Mouse (Mus musculus) gastrocnemius, postnatal 25 days (tissue): ENCODE measurements at regions not wholly inside any gene's neighbourhood (a gene's known extent, or its start where the extent isn't known, plus 50 kb on each side); places are given as distances from the start of the nearest gene placed in this dataset.

ENCODE experiments used
- DNase-seq: peaks from one replicate; pipeline ENCODE4 v3.0.0; 2022

DNA sequence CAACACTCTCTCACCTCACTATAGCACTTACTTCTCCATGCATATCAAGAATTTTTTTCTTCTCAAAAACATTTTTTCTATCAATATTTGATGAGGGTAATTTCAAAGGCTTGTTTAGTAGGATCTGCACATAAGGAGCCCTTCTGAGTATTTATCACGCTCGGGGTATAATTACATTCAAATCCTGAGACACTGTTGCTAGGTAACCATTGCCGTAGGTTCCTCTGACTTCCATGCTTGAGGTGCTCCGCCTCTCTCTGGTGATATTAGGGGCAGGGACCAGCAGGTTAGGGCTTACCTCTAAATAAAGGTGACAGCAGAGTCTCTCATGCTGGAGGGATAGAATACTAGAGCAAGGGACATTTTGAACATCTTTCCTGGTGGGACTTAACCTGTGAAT is 54.4 kb upstream of the 9630041A04Rik start:
- no peak for DNase-seq

DNA sequence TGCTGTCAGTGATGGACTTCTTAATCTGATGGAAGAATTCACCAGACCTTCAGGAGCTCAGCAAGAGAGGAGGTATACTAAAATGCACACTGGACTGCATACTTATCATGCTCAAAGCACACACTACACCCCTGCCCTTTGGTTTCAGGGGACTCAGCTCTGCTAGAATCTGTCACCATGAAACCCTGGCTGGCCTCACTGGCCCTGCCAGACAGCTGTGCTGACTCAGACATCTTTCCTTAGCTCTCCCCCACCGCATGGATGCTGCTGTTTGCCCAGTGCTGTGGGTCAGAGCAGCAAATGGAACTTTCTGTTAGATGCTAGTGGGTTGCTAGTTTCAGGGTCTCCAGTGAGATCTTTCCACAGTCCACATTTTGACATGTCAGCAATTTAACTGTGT is 64.9 kb upstream of the 9630041A04Rik start:
- peak; percentile 50 for DNase-seq

DNA sequence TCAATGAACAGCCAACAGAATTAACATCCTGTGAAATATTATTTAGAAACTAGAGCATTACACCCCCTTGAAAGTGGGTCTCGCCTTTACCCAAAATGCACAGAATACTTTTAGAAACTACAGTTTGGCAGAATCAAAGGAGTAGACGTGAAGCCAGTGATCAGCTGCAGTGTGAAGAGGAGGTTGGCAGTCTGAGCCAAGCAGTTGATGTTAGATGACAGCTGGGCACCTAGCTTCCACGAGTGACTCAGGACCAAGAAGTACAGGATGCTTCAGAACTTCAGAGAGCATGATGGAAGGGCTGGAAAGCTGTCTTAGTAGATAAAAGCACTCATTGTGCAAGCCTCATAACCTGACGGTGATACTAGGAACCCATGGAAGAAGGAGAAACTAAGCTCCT is 65.6 kb upstream of the 9630041A04Rik start:
- DNase-seq, result no peak

DNA sequence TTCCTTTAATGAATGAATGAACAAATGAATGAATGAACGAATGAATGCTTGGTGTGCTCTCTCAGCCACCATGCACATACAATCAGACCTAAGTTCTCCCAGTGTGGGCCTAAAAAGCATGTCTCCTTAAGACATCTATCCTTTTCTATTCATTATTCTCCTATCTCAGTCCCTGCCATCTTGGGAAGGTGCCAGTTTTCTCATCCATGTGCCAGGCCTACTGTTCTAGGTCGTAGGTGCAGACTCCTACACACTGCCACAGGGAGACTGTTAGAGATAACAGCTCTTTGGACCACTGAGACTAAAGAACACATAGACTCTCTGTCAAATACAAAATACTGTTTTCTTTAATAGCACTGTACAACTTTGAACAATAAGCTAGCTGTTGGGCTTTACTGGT is 66.2 kb upstream of the 9630041A04Rik start:
- no peak for DNase-seq

DNA sequence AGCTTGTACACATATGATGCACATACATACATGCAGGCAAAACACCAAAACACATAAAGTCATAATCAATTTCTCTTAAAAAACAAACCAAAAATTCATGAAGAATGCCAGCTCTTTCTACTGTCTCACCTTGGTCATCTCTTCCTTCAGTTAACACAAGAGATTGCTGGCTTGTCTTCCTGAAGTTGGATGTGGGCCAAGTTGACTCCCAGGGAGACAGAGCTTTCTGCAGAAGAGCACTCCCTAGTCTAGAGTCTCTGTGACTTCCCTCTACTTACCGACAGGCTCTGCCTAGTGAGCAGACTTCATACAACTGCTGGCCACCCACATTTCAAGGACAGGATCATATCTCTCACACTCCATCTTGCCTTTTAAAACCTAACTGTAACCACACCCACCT is 70.7 kb upstream of the 9630041A04Rik start:
- no peak for DNase-seq

GRCm38 (mm10) chr9:101740949-101741605 is 120.6 kb upstream of the 9630041A04Rik start:
- DNase-seq, result no peak

GRCm38 (mm10) chr9:101739322-101739721 is 122.3 kb upstream of the 9630041A04Rik start:
- DNase-seq, result no peak

- no peak for DNase-seq
These were observed 127.4 kb upstream of the 9630041A04Rik start for GRCm38 (mm10) chr9:101734271-101734670.

DNA sequence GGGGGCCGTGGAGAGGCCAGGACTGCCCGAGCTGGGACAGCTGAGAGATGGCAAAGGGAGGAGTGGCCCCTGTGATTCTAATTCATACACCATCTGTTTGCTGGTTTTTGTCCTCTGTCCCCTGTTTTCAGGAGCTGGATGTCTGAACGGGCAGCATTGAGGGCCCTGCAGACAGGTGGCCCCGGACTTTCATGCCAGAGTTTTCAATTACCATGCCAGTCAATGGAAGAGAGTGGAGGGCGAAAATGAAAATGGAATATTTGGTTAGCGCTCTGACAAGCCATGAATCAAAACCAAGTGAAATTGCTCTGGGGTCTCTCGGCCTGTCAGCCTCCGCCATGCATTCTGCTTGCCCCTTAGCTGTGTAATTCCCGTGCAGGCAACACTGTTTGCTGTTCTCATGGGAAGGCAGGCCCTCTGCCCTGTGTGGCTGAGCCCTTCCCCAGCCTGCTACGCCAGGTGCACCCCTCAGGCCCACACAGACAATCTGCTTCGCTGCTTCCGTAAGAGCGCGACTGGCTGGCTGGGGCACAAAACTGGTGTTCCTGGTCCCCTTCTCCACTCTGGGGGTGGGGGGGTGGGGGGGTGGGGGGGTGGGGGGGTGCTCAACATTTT is 127.9 kb upstream of the 9630041A04Rik start:
- no peak for DNase-seq

DNA sequence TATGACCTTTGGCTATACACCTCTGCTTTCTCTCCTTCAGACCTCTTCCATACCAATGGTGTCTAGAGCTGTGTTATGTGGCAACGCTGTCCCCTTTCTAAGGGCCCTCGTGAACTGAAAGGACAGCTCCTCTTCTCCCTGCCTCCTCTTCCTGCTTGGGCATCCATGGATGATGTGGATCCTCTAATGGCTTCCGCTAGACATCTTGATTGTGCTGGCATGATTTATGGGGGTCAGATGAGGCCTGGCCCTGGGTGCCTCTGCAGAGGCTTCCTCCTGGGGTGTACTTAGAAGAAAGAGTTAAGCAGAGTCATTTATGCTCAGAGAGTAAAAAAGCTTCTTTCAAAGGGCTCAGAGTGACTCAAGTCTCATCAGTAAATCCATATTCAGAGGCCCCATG is 131.5 kb upstream of the 9630041A04Rik start:
- no peak for DNase-seq

DNA sequence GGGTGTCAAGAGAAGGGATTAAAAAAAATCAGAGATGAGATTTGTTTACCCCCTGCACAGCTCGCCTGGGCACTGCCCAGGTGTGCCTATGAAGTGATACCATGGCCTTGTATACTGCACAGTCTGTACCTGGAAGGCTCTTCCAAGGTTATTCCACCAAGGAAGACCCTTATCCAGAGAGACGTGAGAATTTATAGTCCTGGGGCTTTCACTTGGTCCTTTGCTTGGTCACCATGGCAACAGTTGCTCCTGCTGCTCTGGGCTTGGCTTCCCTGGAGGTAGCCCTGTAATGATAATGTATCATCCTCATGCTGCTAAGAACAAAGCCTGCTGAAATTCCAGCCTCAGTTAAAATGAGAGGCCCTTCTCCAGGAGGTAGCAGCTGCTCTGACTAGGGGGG is 143.7 kb upstream of the 9630041A04Rik start:
- no peak for DNase-seq

GRCm38 (mm10) chr9:101716326-101716725 is 145.3 kb upstream of the 9630041A04Rik start:
- no peak for DNase-seq

DNA sequence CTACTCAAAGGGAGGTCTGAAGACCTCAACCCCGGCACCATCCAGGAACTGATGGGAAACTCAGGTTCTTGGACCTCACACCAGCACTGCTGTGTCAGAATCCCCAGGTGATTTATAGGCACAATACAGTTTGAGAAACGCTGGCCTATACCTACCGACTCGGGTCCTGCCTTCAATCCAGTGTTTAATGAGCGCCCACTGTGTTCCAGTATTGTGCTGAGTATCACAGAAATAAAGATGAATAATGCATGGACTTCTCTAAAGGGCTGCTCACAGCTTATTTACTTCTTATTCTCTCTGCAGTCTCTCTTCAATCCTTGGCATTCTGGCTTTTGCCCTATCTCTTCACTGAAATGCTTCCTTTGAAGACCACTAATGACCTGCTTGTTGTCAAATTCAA is 146.8 kb upstream of the 9630041A04Rik start:
- no peak for DNase-seq

DNA sequence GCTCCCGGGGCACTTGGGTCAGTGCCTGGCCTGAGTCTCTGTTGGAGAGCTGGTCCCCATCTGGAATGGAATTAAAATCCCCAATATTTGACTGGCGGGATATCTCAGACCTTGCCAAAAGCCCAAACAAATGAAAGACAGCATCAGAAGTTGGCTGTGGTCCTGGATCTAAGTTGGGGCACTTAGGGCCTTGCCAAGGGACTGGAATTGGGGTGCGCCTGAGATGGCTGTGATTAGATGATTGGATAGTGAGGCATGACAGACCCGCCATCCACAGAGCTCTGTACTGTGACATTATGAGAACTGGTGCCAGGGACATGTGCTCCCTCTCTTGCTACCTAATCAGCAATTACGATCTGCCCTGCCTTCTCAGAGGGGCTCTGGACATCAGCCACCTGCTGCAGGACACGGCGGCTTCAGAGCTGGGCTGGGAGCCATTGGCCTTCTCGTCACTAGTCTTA is 151.0 kb upstream of the 9630041A04Rik start:
- no peak for DNase-seq

- no peak for DNase-seq
These were observed 161.3 kb upstream of the 9630041A04Rik start for GRCm38 (mm10) chr9:101700368-101700767.

DNA sequence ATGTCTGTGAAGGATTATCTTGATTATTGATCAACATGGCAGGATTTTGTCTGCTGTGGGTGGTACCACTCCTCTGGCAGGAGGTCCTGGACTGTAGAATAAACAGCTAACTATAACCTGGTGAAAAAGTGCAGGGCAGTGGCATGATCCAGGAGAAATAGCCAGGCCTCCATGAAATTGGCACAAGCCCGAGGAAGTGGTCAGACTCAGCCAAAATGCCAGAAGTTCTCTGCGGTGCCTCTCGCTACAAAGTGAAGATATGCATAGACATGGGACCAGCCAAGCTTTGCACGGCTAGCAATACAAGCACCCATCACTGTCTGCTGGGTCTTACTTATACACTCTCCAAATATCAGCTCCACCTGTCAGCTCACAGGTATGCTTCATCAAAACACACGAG is 167.6 kb upstream of the 9630041A04Rik start:
- DNase-seq, result no peak

GRCm38 (mm10) chr9:101691336-101691735 is 170.3 kb upstream of the 9630041A04Rik start:
- DNase-seq, result no peak

DNA sequence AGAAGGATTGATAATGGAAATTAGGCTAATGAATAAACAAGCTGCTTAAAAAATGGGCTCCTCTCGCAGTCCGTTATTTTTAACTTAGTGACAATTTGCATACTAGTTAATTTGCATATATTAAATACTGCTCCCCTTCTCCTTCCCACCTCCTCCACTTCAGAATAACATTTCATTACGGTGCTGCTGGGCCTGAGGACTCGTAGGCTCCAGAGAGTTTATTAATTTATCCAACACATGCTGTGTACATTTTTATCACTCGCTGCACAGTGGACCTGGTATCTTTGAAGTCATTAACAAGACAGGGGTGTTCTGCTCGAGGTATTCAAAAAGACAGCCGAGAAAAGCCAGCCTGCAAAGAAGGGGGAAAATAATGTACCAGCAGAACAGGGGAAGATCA is 170.7 kb upstream of the 9630041A04Rik start:
- DNase-seq, result no peak

DNA sequence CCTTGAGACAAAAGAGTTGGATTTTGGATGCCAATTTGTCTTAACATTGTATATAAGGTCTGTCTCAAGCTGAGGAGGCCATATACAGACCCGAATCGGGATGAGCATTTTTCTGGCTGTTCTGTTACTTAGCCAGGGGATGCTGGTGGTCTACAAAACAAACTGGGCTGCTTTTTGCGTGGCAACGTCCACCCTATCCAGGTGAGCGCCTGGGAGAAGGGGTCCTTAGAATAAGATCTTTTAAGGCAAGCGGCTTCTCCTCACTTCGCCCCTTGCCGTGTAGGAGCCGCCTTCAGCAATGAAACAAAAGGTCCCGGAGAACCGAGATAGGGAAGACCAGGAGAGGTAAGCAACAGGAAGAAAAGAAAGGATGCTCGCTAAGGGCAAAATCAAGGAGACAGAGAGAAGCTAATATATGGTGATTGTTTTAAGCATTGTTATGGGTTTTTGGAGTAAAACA is 171.2 kb upstream of the 9630041A04Rik start:
- no peak for DNase-seq

- peak; percentile 48 for DNase-seq
These were observed 171.9 kb upstream of the 9630041A04Rik start for GRCm38 (mm10) chr9:101689532-101690401.

DNA sequence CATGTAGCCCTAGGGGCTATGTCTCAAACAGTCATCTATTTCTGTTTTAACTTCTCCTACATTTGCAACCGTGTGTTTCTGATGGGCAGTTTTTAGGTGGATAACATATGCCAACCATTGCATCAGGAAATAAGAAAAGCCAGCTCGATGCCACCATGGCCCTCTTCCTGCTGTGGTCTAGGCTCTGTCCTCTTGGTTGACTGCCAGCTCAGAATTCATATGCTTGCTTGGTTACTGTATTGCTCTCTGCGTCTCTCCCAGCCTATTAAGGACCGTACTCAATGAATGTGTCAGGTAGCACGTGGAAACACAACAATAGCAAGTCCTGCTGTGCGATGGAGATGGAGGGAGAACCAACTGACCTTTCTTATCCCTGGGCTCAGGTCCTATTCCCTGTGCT is 174.4 kb upstream of the 9630041A04Rik start:
- DNase-seq, result no peak

DNA sequence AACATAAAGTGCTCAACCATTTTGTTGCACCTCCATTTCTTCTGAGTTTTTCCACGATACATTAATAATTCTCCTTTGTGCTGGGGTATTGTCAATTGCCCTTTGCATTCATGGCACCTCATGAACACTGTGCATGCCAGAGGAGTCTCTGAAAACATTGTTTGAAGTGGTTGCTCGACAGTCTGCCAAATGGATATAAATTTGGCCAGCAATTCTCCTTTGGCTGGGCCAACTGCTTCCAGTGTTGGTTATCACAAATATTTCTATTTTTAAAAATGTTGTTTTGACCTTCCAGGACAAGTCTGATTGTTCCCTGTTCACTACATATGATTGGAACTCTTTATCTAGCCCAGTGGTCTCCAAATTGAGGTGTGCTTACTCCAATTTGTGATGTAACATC is 184.1 kb upstream of the 9630041A04Rik start:
- DNase-seq, result no peak

DNA sequence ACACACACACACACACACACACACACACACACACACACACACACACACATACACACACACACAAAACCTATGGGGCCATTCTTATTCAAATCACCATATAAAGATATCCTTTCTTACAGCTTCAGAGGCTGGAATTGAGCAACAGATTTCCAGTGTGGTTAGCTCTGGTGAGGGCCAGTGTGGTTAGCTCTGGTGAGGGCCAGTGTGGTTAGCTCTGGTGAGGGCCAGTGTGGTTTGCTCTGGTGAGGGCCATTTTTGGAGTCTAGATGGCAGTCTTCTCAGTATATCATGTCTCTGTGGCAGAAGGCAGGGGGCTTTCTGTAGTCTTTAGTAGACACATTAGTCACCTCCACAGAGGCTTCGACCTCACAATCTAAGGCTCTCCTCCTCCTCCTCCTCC is 191.5 kb upstream of the 9630041A04Rik start:
- DNase-seq, result no peak
